Mouse (Mus musculus) forebrain, embryonic 14.5 days (tissue): ENCODE data around the gene Fbxo21. TPM values are rescaled to one million over a fixed set of nuclear protein-coding genes. Genes with fewer than 3 reads are reported as not detected.
A peak's percentile ranks its signal among the peaks of the same experiment; 100 is the strongest.

Experiments used
- ATAC-seq: fragments of 200-750 bp; cut with Nextera tagmentation; 2 replicates; pipeline ENCODE4 v1.8.0; 2017; ENCODE audit warnings: mild to moderate bottlenecking, moderate library complexity
- DNase-seq: peaks from one replicate; pipeline ENCODE4 v3.0.0-alpha.2; 2015; ENCODE audit warnings: low spot score
- H3K27ac ChIP-seq: fragments of 300-500 bp; sonication (generic); 2 replicates; pipeline ENCODE4 v1.5.1; 2014; ENCODE audit warnings: low read depth, mild to moderate bottlenecking, control low read depth, low read length, moderate library complexity
- H3K27me3 ChIP-seq: fragments of 300-500 bp; sonication (generic); replicated peaks from 2 replicates; pipeline ENCODE4 v1.6.1; 2014; ENCODE audit warnings: low read length, control low read depth, mixed read lengths; ENCODE audit not compliant: control insufficient read depth, insufficient read depth
- H3K36me3 ChIP-seq: fragments of 300-500 bp; sonication (generic); 2 replicates; pipeline ENCODE4 v1.6.1; 2014; ENCODE audit warnings: low read length, control low read depth; ENCODE audit not compliant: control insufficient read depth, insufficient read depth
- H3K4me1 ChIP-seq: fragments of 300-500 bp; sonication (generic); 2 replicates; pipeline ENCODE4 v1.6.1; 2014; ENCODE audit warnings: antibody characterized with exemption, low read length, control low read depth; ENCODE audit not compliant: control insufficient read depth, insufficient read depth
- H3K4me2 ChIP-seq: fragments of 300-500 bp; sonication (generic); 2 replicates; pipeline ENCODE4 v1.6.1; 2014; ENCODE audit warnings: mild to moderate bottlenecking, control low read depth, low read length
- H3K4me3 ChIP-seq: fragments of 300-500 bp; sonication (generic); 2 replicates; pipeline ENCODE4 v1.5.1; 2014; ENCODE audit warnings: low read depth, low read length, control low read depth
- H3K9ac ChIP-seq: fragments of 300-500 bp; sonication (generic); 2 replicates; pipeline ENCODE4 v1.6.1; 2014; ENCODE audit warnings: mild to moderate bottlenecking, low read length, control low read depth, moderate library complexity
- H3K9me3 ChIP-seq: fragments of 300-500 bp; sonication (generic); replicated peaks from 2 replicates; pipeline ENCODE4 v1.6.1; 2016; ENCODE audit warnings: low read length, control low read depth, mixed read lengths; ENCODE audit not compliant: control insufficient read depth
- WGBS: fragments of 180-500 bp; shearing (Covaris S2); extraction: QIAGEN DNeasy Blood & Tissue Kit; methylation state at CpG from one replicate; pipeline ENCODE4 v1.1.7; 2014; 5-methylcytosine and 5-hydroxymethylcytosine counted together
- polyA plus RNA-seq: library from polyadenylated mRNA; unstranded; fragments of >200 nt; fragmentation: Nextera tagmentation; extraction: Ambion mirVana; gene quantifications from 2 replicates; pipeline ENCODE4 v1.2.1, GENCODE M21; 2014

Fbxo21 gene
- polyA plus RNA-seq, 1 experiment from 2014 or later, result 109 TPM

GRCm38 (mm10) chr5:117976263-117976656 is 270 bp upstream of the Fbxo21 start:
- WGBS, result 24% methylated on average over 19 of the region's 19 CpGs
- DNase-seq (no peak), ATAC-seq (no peak; the same call in 1 of the 2 replicates)

GRCm38 (mm10) chr5:117977501-117978158 is 1.1 kb downstream of the Fbxo21 start:
- Histone ChIP-seq H3K27me3 (no peaks in the 10 kb centered on the region), H3K36me3 (peaks cover 39% of the 10 kb centered on the region), H3K9me3 (no peaks in the 10 kb centered on the region), H3K4me3 (peak overlapping the region; percentile 100), H3K4me2 (peak overlapping the region; percentile 83), H3K27ac (peak overlapping the region; percentile 91), H3K9ac (peak overlapping the region; percentile 97), H3K4me1 (peaks cover 19% of the 10 kb centered on the region)
- ATAC-seq (peak; percentile 12), DNase-seq (peak; percentile 61)
- 6% methylated on average over 30 of the region's 30 CpGs for WGBS

More at GRCm38 (mm10) chr5:117976263-117976656, 270 bp upstream of the Fbxo21 start:
- no peak overlapping the region for H3K27ac ChIP-seq
- peaks cover 19% of the 10 kb centered on the region for H3K4me1 ChIP-seq
- no peaks in the 10 kb centered on the region for H3K27me3 ChIP-seq
- peaks cover 26% of the 10 kb centered on the region for H3K36me3 ChIP-seq
- H3K4me2 ChIP-seq, result peak overlapping the region; percentile 83
- peak overlapping the region; percentile 100 for H3K4me3 ChIP-seq
- peak overlapping the region; percentile 97 for H3K9ac ChIP-seq
- H3K9me3 ChIP-seq, result no peaks in the 10 kb centered on the region

- Histone ChIP-seq H3K36me3 (peaks cover 43% of the 10 kb centered on the region), H3K4me3 (peak overlapping the region; percentile 100), H3K9ac (peak overlapping the region; percentile 97), H3K4me1 (peaks cover 19% of the 10 kb centered on the region), H3K4me2 (peak overlapping the region; percentile 83), H3K27me3 (no peaks in the 10 kb centered on the region), H3K27ac (peak overlapping the region; percentile 63; the same call in 1 of the 2 replicates), H3K9me3 (no peaks in the 10 kb centered on the region)
- DNase-seq (peak; percentile 13), ATAC-seq (no peak)
- WGBS, result 42% methylated on average over 17 of the region's 17 CpGs
These were observed 1.7 kb downstream of the Fbxo21 start for GRCm38 (mm10) chr5:117978159-117978697.

- H3K9me3 ChIP-seq, result no peaks in the 10 kb centered on the region
- DNase-seq (peak; percentile 20), ATAC-seq (no peak)
- H3K4me1 ChIP-seq, result peaks cover 19% of the 10 kb centered on the region
- peaks cover 51% of the 10 kb centered on the region for H3K36me3 ChIP-seq
- peak overlapping the region; percentile 83 for H3K4me2 ChIP-seq
- H3K27ac ChIP-seq, result no peak overlapping the region
- WGBS, result 34% methylated on average over 5 of the region's 5 CpGs
- H3K27me3 ChIP-seq, result no peaks in the 10 kb centered on the region
- H3K9ac ChIP-seq, result peak overlapping the region; percentile 8; the same call in 1 of the 2 replicates
- peak overlapping the region; percentile 100 for H3K4me3 ChIP-seq
These were observed 2.6 kb downstream of the Fbxo21 start for GRCm38 (mm10) chr5:117979082-117979481.

GRCm38 (mm10) chr5:117980921-117981320 is 4.4 kb downstream of the Fbxo21 start:
- Histone ChIP-seq H3K4me1 (peaks cover 19% of the 10 kb centered on the region), H3K9me3 (no peaks in the 10 kb centered on the region), H3K27me3 (no peaks in the 10 kb centered on the region), H3K4me3 (no peak overlapping the region), H3K9ac (no peak overlapping the region), H3K36me3 (peaks cover 70% of the 10 kb centered on the region), H3K27ac (no peak overlapping the region), H3K4me2 (no peak overlapping the region)
- no peak for DNase-seq
- ATAC-seq, result no peak
- whole genome bisulfite sequencing, result 91% methylated on average over 8 of the region's 8 CpGs

- DNase-seq (no peak), ATAC-seq (no peak)
- 89% methylated on average over 5 of the region's 5 CpGs for WGBS
- H3K9ac ChIP-seq, result no peak overlapping the region
- H3K27ac ChIP-seq, result no peak overlapping the region
- H3K4me2 ChIP-seq, result no peak overlapping the region
- H3K36me3 ChIP-seq, result peaks cover 80% of the 10 kb centered on the region
- H3K27me3 ChIP-seq, result no peaks in the 10 kb centered on the region
- peaks cover 19% of the 10 kb centered on the region for H3K4me1 ChIP-seq
- no peaks in the 10 kb centered on the region for H3K9me3 ChIP-seq
- H3K4me3 ChIP-seq, result no peak overlapping the region
These were observed 5.4 kb downstream of the Fbxo21 start for GRCm38 (mm10) chr5:117981943-117982342.

GRCm38 (mm10) chr5:117986327-117986726 is 9.8 kb downstream of the Fbxo21 start:
- 77% methylated on average over 4 of the region's 4 CpGs for WGBS
- H3K4me3 ChIP-seq, result no peak overlapping the region
- H3K27ac ChIP-seq, result no peak overlapping the region
- no peak for ATAC-seq
- no peak overlapping the region for H3K9ac ChIP-seq
- H3K4me1 ChIP-seq, result no peaks in the 10 kb centered on the region
- H3K4me2 ChIP-seq, result no peak overlapping the region
- no peak for DNase-seq
- no peaks in the 10 kb centered on the region for H3K27me3 ChIP-seq
- peaks cover 97% of the 10 kb centered on the region for H3K36me3 ChIP-seq
- no peaks in the 10 kb centered on the region for H3K9me3 ChIP-seq

- Histone ChIP-seq H3K27me3 (no peaks in the 10 kb centered on the region), H3K4me2 (no peak overlapping the region), H3K9me3 (no peaks in the 10 kb centered on the region), H3K36me3 (peaks cover 99% of the 10 kb centered on the region), H3K9ac (no peak overlapping the region), H3K4me1 (no peaks in the 10 kb centered on the region), H3K27ac (no peak overlapping the region), H3K4me3 (no peak overlapping the region)
- WGBS, result 98% methylated on average over 3 of the region's 3 CpGs
- no peak for DNase-seq
- ATAC-seq, result no peak
These were observed 11.4 kb downstream of the Fbxo21 start for GRCm38 (mm10) chr5:117987891-117988290.

GRCm38 (mm10) chr5:117988367-117988766 is 11.8 kb downstream of the Fbxo21 start:
- no peak for DNase-seq
- Histone ChIP-seq H3K36me3 (peaks cover 98% of the 10 kb centered on the region), H3K4me1 (no peaks in the 10 kb centered on the region), H3K4me3 (no peak overlapping the region), H3K9ac (no peak overlapping the region), H3K9me3 (no peaks in the 10 kb centered on the region), H3K27me3 (no peaks in the 10 kb centered on the region), H3K27ac (no peak overlapping the region), H3K4me2 (no peak overlapping the region)
- no peak for ATAC-seq
- WGBS, result 73% methylated on average over 9 of the region's 9 CpGs
